18 mouse cellular contexts compared by ENCODE assay signal in genomic region chr12:42229235-42229634, GRCm38 (mm10).
"Had no signal": no experiment of that assay in that cellular context is flagged by ENCODE, and none has a peak within 500 bp of the region (broad histone marks: within the 10 kb centered on the region; RNA-seq: fewer than 3 reads in every experiment).

No protein-coding gene starts in this region.

- H3K4me3 ChIP-seq: kidney, embryonic 15.5 days; left cerebral cortex, adult 2 months; liver, embryonic 13.5 days had no signal

- H3K9ac ChIP-seq: kidney, embryonic 15.5 days; liver, embryonic 13.5 days had no signal

- H3K27ac ChIP-seq: kidney, embryonic 15.5 days; left cerebral cortex, adult 2 months; liver, embryonic 13.5 days; stomach, postnatal 0 days had no signal

- H3K4me1 ChIP-seq: kidney, embryonic 15.5 days; liver, embryonic 13.5 days had no signal

- H3K27me3 ChIP-seq: kidney, embryonic 15.5 days; liver, embryonic 13.5 days had no signal

- H3K9me3 ChIP-seq: kidney, embryonic 15.5 days; liver, embryonic 13.5 days had no signal

- DNase-seq: kidney, adult 8-10 months; kidney, postnatal 10 days; kidney, postnatal 36 days; layer of hippocampus, postnatal 36 days; liver, embryonic 13.5 days; lung, adult 2 months; lung, postnatal 14 days; lung, postnatal 4 days; midbrain, embryonic 14.5 days; right cerebral cortex, adult 18-20 months; right cerebral cortex, postnatal 14 days; right cerebral cortex, postnatal 4 days; thymus, adult 2 months; thymus, postnatal 25 days had no signal

- H3K36me3 ChIP-seq: kidney, embryonic 15.5 days; liver, embryonic 13.5 days had no signal

- H3K4me2 ChIP-seq: kidney, embryonic 15.5 days; liver, embryonic 13.5 days; midbrain, embryonic 11.5 days had no signal
